Mouse (Mus musculus) heart, embryonic 16.5 days (tissue): ENCODE results near the gene Smc6. TPM values are rescaled to one million over a fixed set of nuclear protein-coding genes. Genes with fewer than 3 reads are reported as not detected.

ENCODE experiments used
- ATAC-seq: fragments of 200-750 bp; cut with Nextera tagmentation; replicated peaks from 2 replicates; pipeline ENCODE4 v1.8.0; 2017; ENCODE audit warnings: moderate number of reproducible peaks; ENCODE audit not compliant: insufficient read depth, low FRiP score; ENCODE audit errors: extremely low read depth
- H3K27ac ChIP-seq: fragments of 300-500 bp; sonication (generic); 2 replicates; pipeline ENCODE4 v1.5.1; 2014; ENCODE audit warnings: mild to moderate bottlenecking, low read length, control low read depth, moderate library complexity
- H3K27me3 ChIP-seq: fragments of 300-500 bp; sonication (generic); 2 replicates; pipeline ENCODE4 v1.6.1; 2014; ENCODE audit warnings: low read length, mixed read lengths; ENCODE audit not compliant: control insufficient read depth, insufficient read depth
- H3K36me3 ChIP-seq: fragments of 300-500 bp; sonication (generic); 2 replicates; pipeline ENCODE4 v1.6.1; 2014; ENCODE audit not compliant: control insufficient read depth, insufficient read depth
- H3K4me1 ChIP-seq: fragments of 300-500 bp; sonication (generic); 2 replicates; pipeline ENCODE4 v1.6.1; 2014; ENCODE audit warnings: low read length, mixed read lengths; ENCODE audit not compliant: control insufficient read depth, insufficient read depth
- H3K4me2 ChIP-seq: fragments of 300-500 bp; sonication (generic); 2 replicates; pipeline ENCODE4 v1.6.1; 2014; ENCODE audit warnings: low read depth, mild to moderate bottlenecking, control low read depth, low read length
- H3K4me3 ChIP-seq: fragments of 300-500 bp; sonication (generic); 2 replicates; pipeline ENCODE4 v1.5.1; 2014; ENCODE audit warnings: mild to moderate bottlenecking, control low read depth, low read length
- H3K9ac ChIP-seq: fragments of 300-500 bp; sonication (generic); 2 replicates; pipeline ENCODE4 v1.6.1; 2014; ENCODE audit warnings: low read length, control low read depth
- H3K9me3 ChIP-seq: fragments of 300-500 bp; sonication (generic); replicated peaks from 2 replicates; pipeline ENCODE4 v1.6.1; 2016; ENCODE audit warnings: low read length; ENCODE audit not compliant: control insufficient read depth
- WGBS: fragments of 180-500 bp; shearing (Covaris S2); extraction: QIAGEN DNeasy Blood & Tissue Kit; methylation state at CpG from one replicate; pipeline ENCODE4 v1.1.7; 2014; 5-methylcytosine and 5-hydroxymethylcytosine counted together
- polyA plus RNA-seq: library from polyadenylated mRNA; unstranded; fragments of >200 nt; fragmentation: Nextera tagmentation; extraction: Ambion mirVana; gene quantifications from 2 replicates; pipeline ENCODE4 v1.2.1, GENCODE M21; 2015

Smc6 gene
- polyA plus RNA-seq, 1 experiment from 2014 or later = 111 TPM

DNA sequence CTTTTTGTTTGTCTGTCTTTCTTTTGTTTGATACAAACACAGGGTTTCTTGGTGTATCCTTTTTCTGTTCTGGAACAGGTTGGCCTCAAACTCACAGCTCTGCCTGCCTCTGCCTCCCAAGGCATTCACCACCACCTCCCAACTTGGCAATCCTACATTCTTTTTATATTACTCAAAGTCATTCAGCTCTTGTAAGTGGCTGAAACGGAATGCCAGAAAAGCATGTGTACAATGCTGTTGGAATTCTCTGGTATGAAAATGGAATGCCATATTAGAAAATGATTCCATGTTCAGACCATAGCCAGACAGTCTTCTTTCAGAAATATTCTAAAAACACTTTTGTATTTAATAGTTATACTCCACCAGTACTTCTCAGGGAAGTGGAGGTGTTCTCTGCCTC lies 7.5 kb downstream of the Smc6 start:
- Histone ChIP-seq H3K4me3 (no peak overlapping the region), H3K9me3 (no peaks in the 10 kb centered on the region), H3K4me1 (peaks cover 5% of the 10 kb centered on the region), H3K36me3 (peaks cover 32% of the 10 kb centered on the region), H3K27ac (no peak overlapping the region), H3K27me3 (no peaks in the 10 kb centered on the region), H3K9ac (no peak overlapping the region), H3K4me2 (no peak overlapping the region)
- ATAC-seq = no peak
- 39% methylated on average over 1 of the region's 1 CpGs for WGBS

DNA sequence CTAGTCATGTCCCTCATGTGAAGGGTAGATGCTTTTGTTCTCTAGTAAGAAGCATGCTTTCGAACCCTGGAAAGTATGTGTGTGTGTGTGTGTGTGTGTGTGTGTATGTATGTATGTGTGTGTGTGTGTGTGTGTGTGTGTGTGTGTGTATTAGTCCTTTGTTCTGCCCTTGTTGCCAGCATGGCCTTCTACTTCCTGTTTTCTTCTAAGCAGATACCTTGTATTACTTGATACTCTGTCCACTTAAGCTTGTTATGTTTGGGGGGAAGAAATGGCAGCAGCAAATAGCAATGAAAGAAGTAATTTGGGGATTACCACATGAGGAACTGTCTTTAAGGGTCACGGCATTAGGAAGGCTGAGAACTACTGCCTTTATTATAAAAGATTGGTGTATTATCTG lies 10.9 kb downstream of the Smc6 start:
- 90% methylated on average over 2 of the region's 2 CpGs for WGBS
- Histone ChIP-seq H3K9ac (no peak overlapping the region), H3K4me2 (no peak overlapping the region), H3K4me1 (no peaks in the 10 kb centered on the region), H3K27ac (no peak overlapping the region), H3K36me3 (peaks cover 49% of the 10 kb centered on the region), H3K4me3 (no peak overlapping the region), H3K27me3 (no peaks in the 10 kb centered on the region), H3K9me3 (no peaks in the 10 kb centered on the region)
- no peak for ATAC-seq

DNA sequence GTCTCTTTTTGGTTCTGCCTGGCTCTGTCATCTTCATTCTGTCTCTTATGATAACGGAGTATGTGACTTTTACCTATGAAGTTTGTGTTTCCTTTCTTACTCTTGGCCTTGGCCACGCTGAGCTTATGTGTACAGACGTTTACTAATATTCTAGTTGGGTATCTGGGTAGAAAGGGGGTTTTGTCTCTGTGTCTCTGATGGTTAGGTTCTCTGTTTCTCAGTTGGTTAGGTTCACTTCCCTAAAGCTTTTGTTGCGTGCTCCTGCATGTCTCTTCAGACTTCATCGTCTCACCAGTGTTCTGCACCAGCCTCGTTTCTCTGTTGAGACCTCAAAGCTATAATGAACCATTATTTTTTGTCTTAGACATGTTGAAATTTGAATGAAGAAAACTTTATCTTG lies 11.5 kb downstream of the Smc6 start:
- Histone ChIP-seq H3K9ac (no peak overlapping the region), H3K4me2 (no peak overlapping the region), H3K4me1 (no peaks in the 10 kb centered on the region), H3K4me3 (no peak overlapping the region), H3K27ac (no peak overlapping the region), H3K36me3 (peaks cover 47% of the 10 kb centered on the region), H3K9me3 (no peaks in the 10 kb centered on the region), H3K27me3 (no peaks in the 10 kb centered on the region)
- 92% methylated on average over 6 of the region's 6 CpGs for WGBS
- no peak for ATAC-seq

DNA sequence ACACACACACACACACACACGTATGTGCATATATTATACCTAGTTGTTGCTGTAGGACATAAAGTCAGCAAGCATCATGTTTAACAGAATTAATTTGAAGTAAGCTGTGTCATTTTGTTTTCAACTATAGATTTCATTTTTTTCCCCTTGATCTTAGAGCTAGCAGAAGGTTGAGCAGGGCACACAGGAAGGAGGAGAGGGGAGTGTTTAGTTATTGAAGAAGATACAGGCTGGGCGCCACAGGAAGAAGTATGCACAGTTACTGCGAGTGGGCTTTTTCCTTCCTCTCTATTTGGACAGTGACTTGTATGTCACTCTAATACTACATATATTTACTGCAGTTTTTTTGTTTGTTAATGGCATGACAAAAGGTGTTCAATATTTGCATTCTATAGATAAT lies 14.2 kb downstream of the Smc6 start:
- Histone ChIP-seq H3K4me1 (no peaks in the 10 kb centered on the region), H3K9ac (no peak overlapping the region), H3K4me3 (no peak overlapping the region), H3K9me3 (no peaks in the 10 kb centered on the region), H3K4me2 (no peak overlapping the region), H3K27ac (no peak overlapping the region), H3K36me3 (peaks cover 41% of the 10 kb centered on the region), H3K27me3 (no peaks in the 10 kb centered on the region)
- WGBS = 92% methylated on average over 3 of the region's 3 CpGs
- ATAC-seq = no peak

DNA sequence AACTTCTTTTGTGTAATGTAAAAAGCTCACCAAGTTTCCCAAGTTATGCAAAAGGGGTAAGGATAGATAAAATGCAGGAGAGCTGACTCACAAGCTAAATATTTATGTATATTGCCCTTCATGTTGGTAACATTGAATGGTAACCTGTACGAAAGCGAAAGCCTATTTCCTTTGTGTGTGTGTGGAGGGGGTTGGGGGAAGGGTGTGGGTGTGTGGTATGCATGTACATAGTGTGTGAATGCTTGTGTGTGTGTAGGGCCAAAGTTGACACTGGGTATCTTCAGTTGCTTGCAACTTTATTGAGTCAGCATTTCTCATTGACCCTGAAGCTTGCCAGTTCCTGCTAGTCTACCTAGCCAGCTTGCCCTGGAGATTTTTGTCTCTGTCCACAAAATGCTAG lies 15.9 kb downstream of the Smc6 start:
- ATAC-seq = no peak
- Histone ChIP-seq H3K4me3 (no peak overlapping the region), H3K36me3 (peaks cover 51% of the 10 kb centered on the region), H3K27ac (no peak overlapping the region), H3K4me1 (no peaks in the 10 kb centered on the region), H3K9me3 (no peaks in the 10 kb centered on the region), H3K27me3 (no peaks in the 10 kb centered on the region), H3K4me2 (no peak overlapping the region), H3K9ac (no peak overlapping the region)
- 93% methylated on average over 2 of the region's 2 CpGs for WGBS

DNA sequence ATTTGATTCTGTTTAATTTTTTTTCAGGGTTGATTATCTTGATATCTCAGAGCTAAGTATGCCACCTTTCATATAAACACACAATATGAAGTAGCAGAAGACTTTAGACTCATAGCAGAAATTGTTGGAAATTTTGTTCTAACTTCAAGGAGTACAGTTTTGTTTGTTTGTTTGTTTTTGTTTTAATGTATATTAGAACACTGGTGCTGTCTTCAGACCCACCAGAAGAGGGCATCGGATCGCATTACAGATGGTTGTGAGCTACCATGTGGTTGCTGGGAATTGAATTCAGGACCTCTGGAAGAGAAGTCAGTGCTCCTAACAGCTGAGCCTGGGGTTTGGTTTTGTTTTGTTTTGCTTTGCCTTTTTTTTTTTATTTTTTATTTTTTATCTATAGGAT lies 20.7 kb downstream of the Smc6 start:
- H3K4me1 ChIP-seq = no peaks in the 10 kb centered on the region
- WGBS = 98% methylated on average over 2 of the region's 2 CpGs
- H3K27ac ChIP-seq = no peak overlapping the region
- H3K36me3 ChIP-seq = peaks cover 37% of the 10 kb centered on the region
- H3K9ac ChIP-seq = no peak overlapping the region
- H3K27me3 ChIP-seq = no peaks in the 10 kb centered on the region
- H3K9me3 ChIP-seq = no peaks in the 10 kb centered on the region
- no peak overlapping the region for H3K4me2 ChIP-seq
- ATAC-seq = no peak
- H3K4me3 ChIP-seq = no peak overlapping the region

- Histone ChIP-seq H3K4me3 (no peak overlapping the region), H3K4me1 (no peaks in the 10 kb centered on the region), H3K27ac (no peak overlapping the region), H3K36me3 (peaks cover 39% of the 10 kb centered on the region), H3K4me2 (no peak overlapping the region), H3K9me3 (no peaks in the 10 kb centered on the region), H3K9ac (no peak overlapping the region), H3K27me3 (no peaks in the 10 kb centered on the region)
- 97% methylated on average over 1 of the region's 1 CpGs for WGBS
- no peak for ATAC-seq
Measured at GRCm38 (mm10) chr12:11300858-11301257, 35.2 kb downstream of the Smc6 start.

GRCm38 (mm10) chr12:11306753-11307645 lies 41.3 kb downstream of the Smc6 start:
- Histone ChIP-seq H3K27ac (no peak overlapping the region), H3K9me3 (no peaks in the 10 kb centered on the region), H3K36me3 (peaks cover 34% of the 10 kb centered on the region), H3K4me1 (no peaks in the 10 kb centered on the region), H3K27me3 (no peaks in the 10 kb centered on the region), H3K4me3 (no peak overlapping the region), H3K9ac (no peak overlapping the region), H3K4me2 (no peak overlapping the region)
- ATAC-seq = no peak
- 80% methylated on average over 8 of the region's 8 CpGs for WGBS

- no peak overlapping the region for H3K9ac ChIP-seq
- WGBS = 100% methylated on average over 2 of the region's 2 CpGs
- H3K4me3 ChIP-seq = no peak overlapping the region
- H3K27me3 ChIP-seq = no peaks in the 10 kb centered on the region
- ATAC-seq = no peak
- H3K27ac ChIP-seq = no peak overlapping the region
- H3K9me3 ChIP-seq = no peaks in the 10 kb centered on the region
- H3K4me1 ChIP-seq = no peaks in the 10 kb centered on the region
- peaks cover 26% of the 10 kb centered on the region for H3K36me3 ChIP-seq
- no peak overlapping the region for H3K4me2 ChIP-seq
Measured at GRCm38 (mm10) chr12:11311106-11311505, 45.4 kb downstream of the Smc6 start.
